Mouse (Mus musculus) stomach, embryonic 15.5 days (tissue): ENCODE measurements at regions not wholly inside any gene's neighbourhood (a gene's known extent, or its start where the extent isn't known, plus 50 kb on each side); places are given as distances from the start of the nearest gene placed in this dataset.

ENCODE experiments used
- ATAC-seq: fragments of 200-750 bp; cut with Nextera tagmentation; 2 replicates; pipeline ENCODE4 v1.8.0; 2017; ENCODE audit warnings: low read depth, moderate number of reproducible peaks, moderate TSS enrichment; ENCODE audit not compliant: insufficient read depth, low FRiP score
- H3K27ac ChIP-seq: fragments of 300-500 bp; sonication (generic); 2 replicates; pipeline ENCODE4 v1.5.1; 2015; ENCODE audit warnings: mild to moderate bottlenecking, inconsistent platforms
- H3K27me3 ChIP-seq: fragments of 300-500 bp; sonication (generic); replicated peaks from 2 replicates; pipeline ENCODE4 v1.6.1; 2015; ENCODE audit warnings: inconsistent platforms
- H3K36me3 ChIP-seq: fragments of 300-500 bp; sonication (generic); 2 replicates; pipeline ENCODE4 v1.6.1; 2015; ENCODE audit warnings: inconsistent platforms
- H3K4me1 ChIP-seq: fragments of 300-500 bp; sonication (generic); 2 replicates; pipeline ENCODE4 v1.6.1; 2015; ENCODE audit warnings: inconsistent platforms
- H3K4me2 ChIP-seq: fragments of 300-500 bp; sonication (generic); 2 replicates; pipeline ENCODE4 v1.6.1; 2015; ENCODE audit warnings: mild to moderate bottlenecking, inconsistent platforms
- H3K4me3 ChIP-seq: fragments of 300-500 bp; sonication (generic); replicated peaks from 2 replicates; pipeline ENCODE4 v1.5.1; 2015; ENCODE audit warnings: inconsistent platforms
- H3K9ac ChIP-seq: fragments of 300-500 bp; sonication (generic); 2 replicates; pipeline ENCODE4 v1.6.1; 2015; ENCODE audit warnings: inconsistent platforms
- H3K9me3 ChIP-seq: fragments of 300-500 bp; sonication (generic); 2 replicates; pipeline ENCODE4 v1.6.1; 2016; ENCODE audit warnings: inconsistent platforms
- WGBS: fragments of 180-500 bp; shearing (Covaris S2); methylation state at CpG from one replicate; pipeline ENCODE4 v1.1.7; 2015; 5-methylcytosine and 5-hydroxymethylcytosine counted together

- Histone ChIP-seq H3K36me3 (no peaks in the 10 kb centered on the region), H3K4me3 (no peak overlapping the region), H3K27ac (no peak overlapping the region), H3K9me3 (no peaks in the 10 kb centered on the region), H3K4me2 (no peak overlapping the region), H3K4me1 (no peaks in the 10 kb centered on the region), H3K9ac (no peak overlapping the region), H3K27me3 (no peaks in the 10 kb centered on the region)
- WGBS: 87% methylated on average over 6 of the region's 6 CpGs
- ATAC-seq: no peak
These were observed 243.6 kb downstream of the Cbln1 start for GRCm38 (mm10) chr8:87228777-87229176.

GRCm38 (mm10) chr8:87225504-87226425 lies 246.6 kb downstream of the Cbln1 start:
- H3K4me1 ChIP-seq: no peaks in the 10 kb centered on the region
- H3K4me3 ChIP-seq: no peak overlapping the region
- H3K36me3 ChIP-seq: no peaks in the 10 kb centered on the region
- no peaks in the 10 kb centered on the region for H3K27me3 ChIP-seq
- H3K27ac ChIP-seq: no peak overlapping the region
- ATAC-seq: no peak
- H3K9me3 ChIP-seq: no peaks in the 10 kb centered on the region
- no peak overlapping the region for H3K4me2 ChIP-seq
- 74% methylated on average over 11 of the region's 11 CpGs for WGBS
- no peak overlapping the region for H3K9ac ChIP-seq

- Histone ChIP-seq H3K4me2 (no peak overlapping the region), H3K27me3 (peaks cover 5% of the 10 kb centered on the region; the same call in 1 of the 2 replicates), H3K9me3 (no peaks in the 10 kb centered on the region), H3K9ac (no peak overlapping the region), H3K36me3 (no peaks in the 10 kb centered on the region), H3K27ac (no peak overlapping the region), H3K4me3 (no peak overlapping the region), H3K4me1 (no peaks in the 10 kb centered on the region)
- 80% methylated on average over 6 of the region's 6 CpGs for WGBS
- no peak for ATAC-seq
These were observed 251.8 kb downstream of the Cbln1 start for GRCm38 (mm10) chr8:87220581-87220980.

- no peaks in the 10 kb centered on the region for H3K36me3 ChIP-seq
- no peak overlapping the region for H3K9ac ChIP-seq
- no peaks in the 10 kb centered on the region for H3K4me1 ChIP-seq
- WGBS: 13% methylated on average over 6 of the region's 6 CpGs
- H3K4me2 ChIP-seq: no peak overlapping the region
- no peak overlapping the region for H3K27ac ChIP-seq
- peaks cover 5% of the 10 kb centered on the region; the same call in 1 of the 2 replicates for H3K27me3 ChIP-seq
- ATAC-seq: no peak
- no peak overlapping the region for H3K4me3 ChIP-seq
- H3K9me3 ChIP-seq: no peaks in the 10 kb centered on the region
These were observed 253.4 kb downstream of the Cbln1 start for GRCm38 (mm10) chr8:87218956-87219482.

GRCm38 (mm10) chr8:87214962-87215361 lies 257.4 kb downstream of the Cbln1 start:
- ATAC-seq: no peak
- H3K27ac ChIP-seq: no peak overlapping the region
- H3K4me3 ChIP-seq: no peak overlapping the region
- H3K4me2 ChIP-seq: no peak overlapping the region
- H3K4me1 ChIP-seq: no peaks in the 10 kb centered on the region
- no peaks in the 10 kb centered on the region for H3K36me3 ChIP-seq
- H3K27me3 ChIP-seq: peaks cover 5% of the 10 kb centered on the region; the same call in 1 of the 2 replicates
- WGBS: 77% methylated on average over 10 of the region's 10 CpGs
- H3K9ac ChIP-seq: no peak overlapping the region
- H3K9me3 ChIP-seq: no peaks in the 10 kb centered on the region

- no peaks in the 10 kb centered on the region for H3K9me3 ChIP-seq
- H3K36me3 ChIP-seq: no peaks in the 10 kb centered on the region
- ATAC-seq: no peak
- no peak overlapping the region for H3K27ac ChIP-seq
- 55% methylated on average over 4 of the region's 4 CpGs for WGBS
- H3K4me1 ChIP-seq: no peaks in the 10 kb centered on the region
- H3K4me3 ChIP-seq: no peak overlapping the region
- no peak overlapping the region for H3K9ac ChIP-seq
- H3K27me3 ChIP-seq: no peaks in the 10 kb centered on the region
- H3K4me2 ChIP-seq: no peak overlapping the region
These were observed 261.9 kb downstream of the Cbln1 start for GRCm38 (mm10) chr8:87210546-87210945.

- Histone ChIP-seq H3K27me3 (no peaks in the 10 kb centered on the region), H3K27ac (no peak overlapping the region), H3K36me3 (no peaks in the 10 kb centered on the region), H3K4me2 (no peak overlapping the region), H3K4me1 (no peaks in the 10 kb centered on the region), H3K4me3 (no peak overlapping the region), H3K9me3 (no peaks in the 10 kb centered on the region), H3K9ac (no peak overlapping the region)
- ATAC-seq: no peak
- 69% methylated on average over 1 of the region's 1 CpGs for WGBS
These were observed 263.1 kb downstream of the Cbln1 start for GRCm38 (mm10) chr8:87209295-87209694.

- no peaks in the 10 kb centered on the region for H3K27me3 ChIP-seq
- H3K4me1 ChIP-seq: no peaks in the 10 kb centered on the region
- no peak overlapping the region for H3K9ac ChIP-seq
- no peak for ATAC-seq
- no peaks in the 10 kb centered on the region for H3K9me3 ChIP-seq
- H3K36me3 ChIP-seq: no peaks in the 10 kb centered on the region
- H3K27ac ChIP-seq: no peak overlapping the region
- H3K4me3 ChIP-seq: no peak overlapping the region
- H3K4me2 ChIP-seq: no peak overlapping the region
These were observed 264.4 kb downstream of the Cbln1 start for GRCm38 (mm10) chr8:87208036-87208435.

GRCm38 (mm10) chr8:87202639-87203160 lies 269.7 kb downstream of the Cbln1 start:
- H3K27me3 ChIP-seq: no peaks in the 10 kb centered on the region
- no peaks in the 10 kb centered on the region for H3K9me3 ChIP-seq
- H3K4me3 ChIP-seq: no peak overlapping the region
- H3K36me3 ChIP-seq: no peaks in the 10 kb centered on the region
- no peak for ATAC-seq
- peaks cover 12% of the 10 kb centered on the region for H3K4me1 ChIP-seq
- H3K27ac ChIP-seq: no peak overlapping the region
- H3K9ac ChIP-seq: no peak overlapping the region
- no peak overlapping the region for H3K4me2 ChIP-seq
- 77% methylated on average over 7 of the region's 7 CpGs for WGBS

GRCm38 (mm10) chr8:87199461-87200131 lies 272.8 kb downstream of the Cbln1 start:
- no peaks in the 10 kb centered on the region for H3K9me3 ChIP-seq
- no peak overlapping the region for H3K27ac ChIP-seq
- H3K4me3 ChIP-seq: no peak overlapping the region
- 4% methylated on average over 8 of the region's 8 CpGs for WGBS
- H3K27me3 ChIP-seq: no peaks in the 10 kb centered on the region
- H3K9ac ChIP-seq: no peak overlapping the region
- 0 out of 2 replicates have a peak overlapping the region, but pooled peaks have one; percentile 11 for H3K4me2 ChIP-seq
- ATAC-seq: no peak; the same call in 1 of the 2 replicates
- no peaks in the 10 kb centered on the region for H3K36me3 ChIP-seq
- H3K4me1 ChIP-seq: peaks cover 12% of the 10 kb centered on the region

- ATAC-seq: no peak
- Histone ChIP-seq H3K4me1 (peaks cover 12% of the 10 kb centered on the region), H3K36me3 (no peaks in the 10 kb centered on the region)
These were observed 274.4 kb downstream of the Cbln1 start for GRCm38 (mm10) chr8:87197867-87198536.

More at GRCm38 (mm10) chr8:87197867-87198536, 274.4 kb downstream of the Cbln1 start:
- Histone ChIP-seq H3K9me3 (no peaks in the 10 kb centered on the region), H3K27me3 (no peaks in the 10 kb centered on the region), H3K27ac (no peak overlapping the region), H3K4me2 (no peak overlapping the region), H3K4me3 (no peak overlapping the region), H3K9ac (no peak overlapping the region)
- WGBS: 33% methylated on average over 8 of the region's 8 CpGs
